Mouse (Mus musculus): ENCODE measurements at regions not wholly inside any gene's neighbourhood (a gene's known extent, or its start where the extent isn't known, plus 50 kb on each side); places are given as distances from the start of the nearest gene placed in this dataset.

GRCm38 (mm10) chr15:3648741-3649140, 65.4 kb upstream of the Ghr start:
- Histone ChIP-seq H3K9ac (replicated peaks; ENCODE audit: low read length) (no peak overlapping the region), H3K9me3 (ENCODE audit: low read length) (no peaks in the 10 kb centered on the region), H3K36me3 (ENCODE audit: insufficient read depth, low read length) (no peaks in the 10 kb centered on the region), H3K4me1 (ENCODE audit: insufficient read depth, low read length) (no peaks in the 10 kb centered on the region), H3K27me3 (ENCODE audit: insufficient read depth, low read length) (no peaks in the 10 kb centered on the region), H3K4me2 (ENCODE audit: low read depth, low read length) (no peak overlapping the region), H3K27ac (no peak overlapping the region), H3K4me3 (ENCODE audit: low read length) (no peak overlapping the region)
- 74% methylated on average over 1 of the region's 1 CpGs for WGBS
- DNase-seq (ENCODE audit: low spot score): no peak
- no peak for ATAC-seq
- TF ChIP-seq CTCF (IDR thresholded peaks at IDR 0.05; ENCODE audit: low read depth): no peak

DNA sequence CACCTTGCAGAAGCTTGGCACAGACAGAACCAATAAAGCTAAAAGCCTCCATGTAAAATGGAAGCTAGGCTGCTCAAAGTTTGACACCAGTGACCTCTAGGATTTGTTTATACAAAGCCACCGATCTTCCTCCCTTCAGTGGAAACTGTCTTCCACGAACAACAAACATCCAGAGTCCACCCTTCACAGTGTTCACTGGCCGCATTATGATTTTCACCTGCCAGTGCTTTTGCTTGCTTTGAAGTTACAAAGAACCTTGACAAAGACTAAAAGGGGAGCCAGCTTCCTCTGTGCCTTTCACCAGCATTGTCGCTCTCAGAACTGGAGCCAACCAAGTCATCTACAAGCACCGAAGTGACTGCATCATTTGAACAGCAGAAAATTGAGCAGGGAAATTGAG, 56.8 kb upstream of the Ghr start:
- no peaks in the 10 kb centered on the region for H3K4me1 ChIP-seq (ENCODE audit: insufficient read depth, low read length)
- no peak for TF ChIP-seq CTCF (IDR thresholded peaks at IDR 0.05; ENCODE audit: low read depth)
- H3K27ac ChIP-seq: no peak overlapping the region
- H3K27me3 ChIP-seq (ENCODE audit: insufficient read depth, low read length): no peaks in the 10 kb centered on the region
- H3K9ac ChIP-seq (replicated peaks; ENCODE audit: low read length): no peak overlapping the region
- H3K9me3 ChIP-seq (ENCODE audit: low read length): no peaks in the 10 kb centered on the region
- no peak overlapping the region for H3K4me3 ChIP-seq (ENCODE audit: low read length)
- no peaks in the 10 kb centered on the region for H3K36me3 ChIP-seq (ENCODE audit: insufficient read depth, low read length)
- WGBS: 72% methylated on average over 5 of the region's 5 CpGs
- H3K4me2 ChIP-seq (ENCODE audit: low read depth, low read length): no peak overlapping the region
- no peak for ATAC-seq
- DNase-seq (ENCODE audit: low spot score): no peak

All from hindbrain, postnatal 0 days (tissue).